Mouse (Mus musculus) large intestine, adult 2 months (tissue): ENCODE results near the gene Cdk4. TPM values are rescaled to one million over a fixed set of nuclear protein-coding genes. Genes with fewer than 3 reads are reported as not detected.
"Not testable (repeated sequence)": the region's sequence is repeated elsewhere in the genome, so short reads cannot be mapped to it uniquely, and the experiment has no call there.

ENCODE experiments used
- DNase-seq: peaks from one replicate; pipeline ENCODE4 v3.0.0-alpha.2; 2012; ENCODE audit warnings: low read depth, low spot score
- WGBS: fragments of 180-500 bp; shearing (Covaris S2); methylation state at CpG from one replicate; pipeline ENCODE4 v1.1.7; 2018; 5-methylcytosine and 5-hydroxymethylcytosine counted together
- polyA plus RNA-seq: library from polyadenylated mRNA; depleted of rRNA; stranded (reverse); fragments of >200 nt; gene quantifications from 2 replicates; pipeline ENCODE4 v1.2.3, GENCODE M21; 2012

Gene Cdk4
- polyA plus RNA-seq, 1 experiment = 258 TPM

DNA sequence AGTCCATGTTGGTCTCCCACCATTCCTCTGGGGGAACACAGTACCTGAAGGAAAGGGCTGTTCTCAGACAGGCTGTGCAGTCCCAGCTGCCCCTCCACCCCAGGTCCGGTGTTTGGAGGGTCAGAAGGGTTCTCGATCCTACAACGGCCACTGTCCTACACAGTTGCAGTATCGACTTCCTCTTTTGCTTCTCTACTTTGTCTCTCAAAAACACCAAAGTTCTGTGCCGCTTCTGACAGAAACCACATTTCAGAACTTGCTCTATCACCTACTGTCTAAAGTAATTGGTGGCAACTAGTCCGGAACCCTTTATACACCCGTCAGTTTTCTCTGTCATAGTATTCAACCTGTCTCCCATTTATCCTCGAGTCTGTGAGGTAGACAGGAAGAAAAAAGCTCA is 7.9 kb upstream of the Cdk4 start:
- WGBS = 78% methylated on average over 8 of the region's 8 CpGs
- no peak for DNase-seq

DNA sequence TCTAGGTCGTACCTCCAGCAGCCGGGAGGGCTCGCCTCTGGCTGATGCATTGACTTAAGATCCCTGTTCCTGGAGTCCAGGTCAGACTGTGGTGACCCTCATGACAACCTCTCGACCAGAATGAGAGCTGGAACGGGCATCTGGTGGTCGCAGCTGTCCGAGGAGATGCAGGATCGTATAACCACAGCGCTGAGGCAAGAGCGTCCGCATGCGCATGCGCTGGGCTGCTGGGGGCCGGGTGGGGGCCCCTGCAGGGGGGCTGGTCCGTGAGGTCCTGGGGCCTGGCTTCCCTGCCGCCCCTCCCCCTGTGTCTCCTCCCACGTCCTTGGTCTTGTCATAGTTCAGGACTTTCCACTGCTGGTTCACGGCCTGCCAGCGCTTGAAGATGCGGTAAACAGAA is 6.8 kb upstream of the Cdk4 start:
- no peak for DNase-seq
- 92% methylated on average over 20 of the region's 20 CpGs for WGBS

DNA sequence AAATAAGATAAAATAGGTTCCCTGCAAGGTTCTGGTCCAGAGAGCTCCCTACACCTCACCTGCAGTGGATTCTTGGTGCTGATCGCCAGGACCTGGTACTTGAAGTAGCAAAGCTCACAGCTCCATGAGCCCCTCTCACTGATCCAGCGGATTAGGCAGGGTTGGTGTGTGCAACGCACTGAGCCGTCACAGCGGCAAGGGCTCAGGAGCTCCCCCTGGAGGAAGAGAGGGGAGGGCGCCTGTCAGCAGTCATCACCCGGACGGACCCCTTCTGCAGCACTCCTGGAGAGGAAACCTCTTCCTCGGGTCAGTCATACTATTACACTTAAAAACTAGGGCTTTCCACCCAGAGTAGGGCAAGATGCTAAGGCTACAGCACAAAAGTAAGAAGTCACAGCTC is 5.2 kb upstream of the Cdk4 start:
- no peak for DNase-seq
- 2% methylated on average over 9 of the region's 9 CpGs for WGBS

DNA sequence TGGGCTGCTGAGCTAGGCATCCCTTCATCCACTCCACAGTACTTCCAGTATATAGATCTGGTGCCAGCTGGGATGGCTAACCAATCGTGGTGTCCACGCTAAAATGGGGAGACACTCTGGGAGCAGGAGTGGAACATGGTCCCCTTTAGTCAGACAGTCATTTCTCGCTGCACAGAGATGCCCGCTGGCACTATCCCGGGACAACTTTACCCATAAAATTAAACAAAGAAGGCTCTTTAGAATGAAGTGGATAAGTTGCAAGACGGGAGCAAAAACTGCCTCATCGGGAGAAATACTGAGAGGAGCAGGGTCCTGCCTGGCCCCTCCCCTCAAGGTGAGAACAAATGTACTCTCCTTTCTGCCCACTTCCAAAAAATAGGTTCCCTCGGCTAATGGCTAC is 4.6 kb upstream of the Cdk4 start:
- WGBS = 2% methylated on average over 8 of the region's 8 CpGs
- no peak for DNase-seq

DNA sequence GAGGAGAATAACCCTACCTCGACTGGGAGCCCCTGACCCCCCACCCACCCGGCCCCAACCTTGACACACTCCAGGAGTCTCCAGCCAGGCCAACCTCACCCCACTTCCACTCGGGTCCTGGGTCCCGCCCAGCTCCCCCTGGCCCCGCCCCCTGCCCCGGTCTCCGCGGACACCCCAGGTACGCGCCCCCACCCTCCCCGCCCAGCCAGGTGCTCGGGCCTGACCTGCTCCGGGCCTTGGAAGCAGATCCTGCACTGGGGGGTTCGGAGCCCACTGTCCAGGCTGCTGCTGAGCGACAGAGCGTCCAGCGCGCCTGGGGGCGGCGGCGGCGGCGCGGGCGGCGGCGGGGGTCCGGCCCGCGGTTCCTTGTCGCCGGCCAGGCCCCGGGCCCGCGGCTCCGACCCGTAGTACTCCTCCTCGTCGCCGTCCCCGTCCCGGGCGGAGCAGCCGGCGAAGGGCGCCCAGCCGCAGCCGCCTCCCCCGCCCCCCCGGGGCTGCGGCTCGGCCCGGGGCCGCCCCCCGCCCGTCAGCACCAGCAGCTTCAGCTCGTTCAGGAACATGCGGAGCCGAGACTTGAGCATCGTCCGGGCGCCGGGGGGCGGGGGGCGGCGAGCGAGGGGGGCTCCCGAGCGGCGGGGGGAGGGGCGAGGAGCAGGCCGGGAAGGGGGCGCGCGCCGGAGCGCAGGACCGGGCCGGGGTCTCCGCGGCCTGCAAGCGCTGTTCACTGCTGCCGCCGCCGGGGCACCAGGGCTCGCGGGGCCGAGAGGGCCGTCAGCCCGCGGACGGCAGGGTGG is 4.0 kb upstream of the Cdk4 start:
- WGBS = 2% methylated on average over 75 of the region's 92 CpGs

DNA sequence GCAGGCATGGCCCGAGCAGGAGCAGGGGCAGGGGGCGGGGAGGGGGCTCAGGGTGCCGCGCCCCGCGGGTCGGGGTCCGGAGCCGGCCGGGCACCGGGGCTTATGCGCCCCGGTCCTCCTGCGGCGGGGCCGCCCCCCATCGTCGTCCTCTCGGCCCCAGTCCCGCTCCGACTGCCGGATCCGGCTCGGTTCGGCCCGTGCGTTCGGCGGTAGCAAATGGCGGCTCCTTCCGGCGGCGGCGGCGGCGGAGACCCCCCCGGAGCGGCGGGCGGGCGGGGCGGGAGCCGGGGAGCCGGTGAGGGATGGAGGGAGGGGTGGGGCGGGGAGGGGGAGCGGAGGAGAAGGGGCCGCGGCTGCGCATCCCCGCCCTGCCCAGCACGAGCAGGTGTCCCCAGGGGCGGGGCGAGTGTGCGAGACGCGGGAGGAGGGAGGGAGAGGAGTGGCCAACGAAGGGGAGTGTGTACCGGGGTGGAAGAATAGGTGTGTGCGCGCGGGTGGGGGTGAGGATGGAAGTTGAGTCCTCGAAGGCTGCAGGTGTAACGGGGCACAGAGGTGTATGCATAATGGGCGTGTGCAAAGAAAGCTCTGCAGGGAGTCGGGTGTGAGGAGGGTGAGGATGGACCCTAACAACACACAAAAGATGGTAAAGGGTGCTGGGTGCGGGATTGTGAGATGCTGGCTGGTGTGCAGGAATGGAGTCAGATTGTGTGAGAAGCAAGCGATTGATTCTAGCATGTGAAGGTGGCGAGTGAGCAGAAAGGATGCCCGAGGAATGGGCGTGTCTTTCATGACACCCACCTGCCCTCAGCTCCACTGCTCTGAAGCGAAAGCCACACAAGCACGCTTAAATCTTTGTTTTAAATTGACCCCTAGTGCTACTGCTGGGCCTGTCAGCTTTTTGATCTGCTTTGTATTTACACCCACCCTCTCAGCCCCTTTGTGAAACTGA is 3.1 kb upstream of the Cdk4 start, which contains the start of gene March9:
Gene March9, minus strand, starts transcription at position 217 of the 949 bp plus-strand sequence.
- DNase-seq = peak; percentile 60
- WGBS = under 1% methylated on average over 61 of the region's 72 CpGs

More for the DNA sequence above, 4.0 kb upstream of the Cdk4 start:
- no peak for DNase-seq

DNA sequence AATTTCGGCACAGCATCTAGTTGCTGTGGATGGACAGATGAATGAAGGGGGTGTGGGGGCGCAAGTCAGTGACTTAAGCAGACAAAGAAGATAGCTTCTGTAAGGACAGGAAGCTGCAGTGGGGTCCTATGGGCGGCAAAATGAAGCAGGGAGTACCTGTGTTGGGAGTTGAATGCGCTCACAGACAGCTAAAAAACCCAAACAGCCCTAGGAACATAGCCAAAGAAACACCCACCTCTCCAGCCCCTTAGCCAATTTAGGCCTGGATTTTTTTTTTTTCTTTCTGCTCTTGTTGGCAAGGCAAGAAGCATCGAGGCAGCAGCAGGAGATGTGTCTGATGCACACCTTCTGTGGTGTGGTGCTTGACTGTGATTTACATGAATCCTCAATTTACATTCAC is 2.2 kb upstream of the Cdk4 start:
- WGBS = 81% methylated on average over 5 of the region's 5 CpGs
- DNase-seq = no peak

DNA sequence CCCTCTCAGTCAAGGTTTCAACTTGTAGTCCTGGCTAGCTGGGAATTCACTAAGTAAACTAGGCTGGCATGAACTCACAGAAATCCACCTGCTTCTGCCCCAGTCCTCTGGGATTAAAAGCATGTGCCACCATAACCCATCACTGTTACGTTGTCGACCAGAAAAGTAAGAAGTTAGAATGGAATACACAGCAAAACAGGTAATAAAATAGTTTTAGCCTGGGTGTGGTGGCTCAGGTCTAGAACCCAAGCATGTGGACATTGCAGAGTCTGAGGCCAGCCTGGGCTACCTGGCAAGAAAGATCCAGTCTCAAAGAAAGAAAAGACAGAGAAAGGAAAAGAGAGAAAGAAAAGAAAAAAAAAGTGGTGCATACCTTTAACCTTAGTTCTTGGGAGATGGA is 1.8 kb upstream of the Cdk4 start:
- 71% methylated on average over 2 of the region's 2 CpGs for WGBS
- DNase-seq = no peak

DNA sequence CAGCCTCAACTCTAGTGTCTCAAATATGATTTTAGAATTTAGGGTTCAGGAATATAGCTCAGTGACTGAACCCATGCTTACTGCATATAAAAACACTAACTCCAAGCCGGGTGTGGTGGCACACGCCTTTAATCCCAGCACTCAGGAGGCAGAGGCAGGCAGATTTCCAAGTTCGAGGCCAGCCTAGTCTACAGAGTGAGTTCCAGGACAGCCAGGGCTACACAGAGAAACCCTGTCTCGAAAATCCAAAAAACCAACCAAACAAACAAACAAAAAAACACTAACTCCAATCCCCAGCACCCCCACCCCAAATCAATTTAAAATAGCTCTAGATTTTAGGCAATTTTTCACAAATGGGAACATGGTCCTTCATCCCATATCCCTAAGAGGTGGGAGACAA is 1.2 kb upstream of the Cdk4 start:
- not testable (repeated sequence) for DNase-seq
- WGBS = 73% methylated on average over 4 of the region's 4 CpGs

DNA sequence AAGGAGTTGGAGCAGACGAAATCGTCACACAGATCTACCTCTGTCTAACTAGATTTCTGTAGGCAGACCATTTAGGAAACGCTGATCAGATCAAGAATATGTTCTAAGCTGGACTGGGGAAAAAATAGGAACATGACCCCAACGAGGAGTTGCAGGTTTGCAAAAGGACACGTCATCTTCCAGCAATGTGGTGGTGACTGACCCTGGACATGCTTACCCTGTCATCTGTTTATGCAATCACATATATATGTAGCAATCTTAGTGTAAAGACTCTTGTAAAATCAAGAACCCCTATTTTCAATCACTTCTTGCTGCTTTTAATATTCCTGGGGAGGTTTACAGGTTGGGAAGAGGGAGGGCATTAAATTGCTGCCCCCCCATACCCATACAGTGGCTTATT is 831 bp upstream of the Cdk4 start:
- DNase-seq = no peak
- 64% methylated on average over 5 of the region's 5 CpGs for WGBS

DNA sequence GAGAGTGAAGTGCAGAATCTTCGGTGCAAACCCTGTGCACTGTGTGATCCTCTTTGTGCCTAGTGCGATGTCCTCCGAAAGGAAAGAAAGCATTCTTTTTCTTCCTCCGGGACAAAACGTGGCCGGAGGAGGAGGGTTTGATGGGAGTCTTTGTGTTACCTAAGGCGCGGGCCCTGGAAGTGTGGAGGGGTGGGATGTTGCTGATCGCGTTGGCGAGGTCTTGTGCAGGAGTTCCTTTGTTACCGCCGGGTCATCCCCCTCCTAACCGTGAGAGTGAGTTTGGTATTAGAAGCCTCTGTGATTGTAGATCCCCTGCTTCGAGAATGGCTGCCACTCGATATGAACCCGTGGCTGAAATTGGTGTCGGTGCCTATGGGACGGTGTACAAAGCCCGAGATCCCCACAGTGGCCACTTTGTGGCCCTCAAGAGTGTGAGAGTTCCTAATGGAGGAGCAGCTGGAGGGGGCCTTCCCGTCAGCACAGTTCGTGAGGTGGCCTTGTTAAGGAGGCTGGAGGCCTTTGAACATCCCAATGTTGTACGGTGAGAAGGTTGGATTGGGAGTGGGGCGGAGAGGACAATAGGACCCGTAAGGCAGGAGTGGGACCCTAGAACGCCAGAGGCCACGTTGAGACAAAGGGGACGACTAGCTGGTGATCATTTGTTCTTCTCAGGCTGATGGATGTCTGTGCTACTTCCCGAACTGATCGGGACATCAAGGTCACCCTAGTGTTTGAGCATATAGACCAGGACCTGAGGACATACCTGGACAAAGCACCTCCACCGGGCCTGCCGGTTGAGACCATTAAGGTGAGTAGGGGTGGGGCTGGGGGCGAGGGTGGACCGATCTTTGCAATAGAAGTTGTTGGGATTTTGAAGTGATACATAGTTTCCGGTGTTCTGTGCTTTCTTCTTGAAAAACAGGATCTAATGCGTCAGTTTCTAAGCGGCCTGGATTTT is 858 bp downstream of the Cdk4 start:
- DNase-seq = no peak
- 8% methylated on average over 37 of the region's 37 CpGs for WGBS

DNA sequence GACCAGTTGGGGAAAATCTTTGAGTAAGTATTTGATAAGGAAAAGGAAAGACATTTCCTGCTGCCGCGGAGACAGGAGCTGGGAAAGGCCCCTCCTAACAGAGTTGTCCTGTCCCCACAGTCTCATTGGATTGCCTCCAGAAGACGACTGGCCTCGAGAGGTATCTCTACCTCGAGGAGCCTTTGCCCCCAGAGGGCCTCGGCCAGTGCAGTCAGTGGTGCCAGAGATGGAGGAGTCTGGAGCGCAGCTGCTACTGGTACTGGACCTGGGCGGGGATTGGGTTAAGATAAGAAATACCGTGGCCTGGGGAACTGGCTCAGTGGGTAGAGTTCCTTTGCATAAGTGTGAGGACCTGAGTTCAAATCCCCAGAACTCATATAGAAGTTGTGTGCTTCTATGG is 2.6 kb downstream of the Cdk4 start:
- WGBS = 59% methylated on average over 9 of the region's 9 CpGs
- no peak for DNase-seq

DNA sequence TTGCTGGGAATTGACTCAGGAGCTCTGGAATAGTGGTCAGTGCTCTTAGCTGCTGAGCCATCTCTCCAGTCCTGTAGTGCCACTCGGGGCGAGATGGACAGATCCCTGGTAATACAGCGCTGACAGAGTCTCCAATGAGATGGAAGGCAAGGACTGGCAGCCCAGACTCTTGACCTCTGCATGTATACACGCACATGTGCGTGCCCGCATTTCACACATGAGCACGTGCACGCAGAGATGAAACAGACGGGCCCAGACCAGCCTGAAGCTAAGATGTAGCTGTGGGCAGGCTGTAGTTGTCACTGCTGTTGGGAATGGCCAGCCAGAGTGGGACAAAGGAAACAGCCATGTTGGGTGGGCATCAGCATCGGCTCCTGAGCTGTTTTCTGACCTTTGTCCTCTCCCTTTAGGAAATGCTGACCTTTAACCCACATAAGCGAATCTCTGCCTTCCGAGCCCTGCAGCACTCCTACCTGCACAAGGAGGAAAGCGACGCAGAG is 3.2 kb downstream of the Cdk4 start:
- no peak for DNase-seq
- WGBS = 88% methylated on average over 14 of the region's 14 CpGs

DNA sequence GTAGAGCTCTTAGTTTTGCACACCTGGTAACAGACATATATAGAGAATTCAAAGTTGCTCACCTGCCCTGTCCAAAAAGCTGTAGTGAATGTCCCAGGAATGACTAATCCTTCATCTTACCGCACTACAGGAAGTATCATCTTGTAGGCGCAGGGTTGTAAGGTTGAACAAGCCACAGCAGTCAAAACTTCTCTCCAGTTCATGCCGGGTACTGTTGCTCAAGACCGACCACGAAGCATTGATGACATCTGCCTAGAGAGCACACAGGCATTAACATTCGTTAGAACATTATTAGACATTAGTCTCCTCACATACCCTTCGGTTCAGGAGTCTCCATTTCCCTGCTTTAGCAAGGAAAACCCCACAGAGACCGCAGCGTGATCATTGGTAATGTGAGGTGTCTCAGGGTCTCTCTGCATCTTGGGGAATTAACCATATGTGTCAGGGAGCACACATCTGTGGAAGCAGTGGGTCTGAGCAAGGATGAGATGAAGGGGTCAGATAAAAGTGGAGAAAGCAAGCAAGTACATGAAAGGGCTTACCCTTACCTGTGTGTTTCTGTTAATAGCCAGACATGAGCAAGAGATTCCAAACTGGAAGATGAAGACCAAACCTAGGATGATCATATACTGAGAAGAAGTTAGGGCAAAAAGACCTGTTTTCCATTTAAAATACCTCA is 5.2 kb downstream of the Cdk4 start:
- DNase-seq = no peak
- 57% methylated on average over 9 of the region's 9 CpGs for WGBS

DNA sequence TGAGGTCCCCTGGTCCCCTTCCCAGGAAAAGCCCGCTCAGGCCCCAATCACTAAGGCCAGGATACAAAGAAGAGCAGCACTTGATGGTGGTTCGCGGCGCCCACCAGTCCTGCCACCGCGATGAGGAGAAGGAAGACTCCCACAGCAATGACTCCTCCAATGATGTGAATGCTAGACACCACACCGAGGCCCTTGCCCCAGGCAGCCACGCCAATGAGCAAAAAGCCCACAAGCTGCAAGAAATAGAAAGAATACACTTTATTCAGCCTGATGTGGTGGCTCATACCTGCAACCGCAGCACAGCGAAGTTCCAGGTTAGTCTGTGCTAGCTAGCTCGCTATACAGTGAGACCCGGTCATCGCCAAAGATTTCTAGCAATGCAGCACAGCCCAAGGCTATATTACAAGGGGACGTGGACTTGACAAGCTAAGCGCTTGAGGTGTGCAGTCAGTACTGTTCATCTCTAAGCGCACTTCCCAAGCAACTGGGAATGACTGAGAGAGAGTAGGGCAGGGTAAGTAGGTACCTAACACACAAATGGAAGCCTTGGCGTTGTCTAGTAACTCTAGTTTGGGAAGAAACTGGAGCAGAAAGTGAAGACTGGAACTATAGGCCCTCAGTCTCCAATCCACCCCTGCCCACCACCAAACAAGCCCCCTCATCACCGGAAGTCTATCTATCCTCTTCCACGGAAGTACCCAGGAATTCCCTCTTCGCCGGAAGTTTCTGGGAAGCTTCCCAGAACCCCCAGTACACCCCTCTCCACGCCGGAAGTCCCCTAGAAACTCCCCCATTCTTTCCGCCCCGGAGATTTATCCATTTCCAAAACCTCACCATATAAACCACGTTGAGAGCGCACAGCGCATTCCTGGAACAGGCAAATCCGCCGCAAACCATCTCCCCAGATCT is 6.2 kb downstream of the Cdk4 start:
- WGBS = 2% methylated on average over 30 of the region's 30 CpGs
- no peak for DNase-seq

DNA sequence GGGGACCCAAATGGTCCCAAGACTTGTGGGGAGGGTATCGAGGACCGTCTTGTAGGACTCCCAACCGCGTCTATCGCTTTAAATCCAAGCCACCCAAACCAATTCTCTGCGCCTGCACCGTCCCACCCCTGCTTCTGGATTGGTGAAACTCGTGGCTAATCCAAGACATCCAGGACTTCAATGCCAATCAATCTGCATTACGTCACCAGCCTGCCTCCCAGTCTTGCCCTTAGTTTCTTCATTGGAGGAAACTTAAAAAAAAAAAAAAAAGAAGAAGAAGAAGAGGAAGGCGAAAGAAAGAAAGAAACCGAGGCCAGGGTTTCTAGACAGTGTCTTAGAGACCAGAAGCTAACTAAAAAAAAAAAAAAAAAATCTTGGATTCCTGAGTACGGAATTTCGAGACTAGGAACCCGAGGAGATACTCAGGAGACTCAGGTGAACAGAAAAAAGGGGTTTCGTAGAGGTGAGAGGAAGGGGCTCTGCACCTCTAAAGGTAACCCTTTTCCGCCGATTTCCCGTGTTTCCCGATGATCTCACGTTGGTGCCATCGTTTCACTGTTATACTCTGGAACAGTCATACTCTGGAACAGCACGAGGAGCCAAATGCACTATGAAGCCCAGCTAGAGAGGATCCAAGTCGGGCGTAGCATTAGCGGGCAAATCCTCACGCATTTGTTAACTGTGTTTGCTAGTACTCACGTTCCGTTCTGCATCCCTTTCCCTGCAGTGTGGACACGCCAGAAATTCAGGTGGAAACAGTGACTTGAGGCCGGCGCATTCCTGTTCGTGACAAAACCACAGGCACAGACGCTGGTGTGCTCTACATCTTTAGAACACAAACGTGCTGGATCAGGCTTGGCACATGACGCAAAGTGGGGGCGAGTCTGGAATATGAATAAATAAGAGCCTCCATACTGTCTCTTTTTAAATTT is 7.1 kb downstream of the Cdk4 start, which contains the start of gene Tspan31:
Gene Tspan31, minus strand, starts transcription at position 75 of the 932 bp plus-strand sequence.
- under 1% methylated on average over 36 of the region's 36 CpGs for WGBS
- peak; percentile 99 for DNase-seq

DNA sequence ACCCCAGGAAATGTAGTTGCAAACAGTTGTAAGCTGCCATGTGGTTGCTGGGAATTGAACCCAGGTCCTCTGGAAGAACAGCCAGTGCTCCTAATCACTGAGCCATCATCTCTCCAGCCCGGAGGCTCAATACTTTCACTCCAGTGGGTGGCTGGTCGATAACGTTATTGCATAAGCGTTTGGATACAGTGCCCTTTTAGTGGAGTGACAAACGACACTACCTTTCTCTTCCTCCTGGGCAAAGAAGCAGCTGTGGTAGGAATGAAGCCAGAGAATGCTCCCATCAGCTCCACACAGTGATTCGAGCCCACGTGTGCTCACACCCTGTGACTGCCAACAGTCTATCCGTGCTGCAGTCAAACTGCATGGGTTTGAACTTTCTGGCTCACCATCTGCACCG is 7.9 kb downstream of the Cdk4 start:
- no peak for DNase-seq
- 50% methylated on average over 9 of the region's 9 CpGs for WGBS
